Mouse (Mus musculus) stomach, postnatal 0 days (tissue): ENCODE results near the gene Vsig10. TPM values are rescaled to one million over a fixed set of nuclear protein-coding genes. Genes with fewer than 3 reads are reported as not detected.

Experiments used
- ATAC-seq: fragments of 200-750 bp; cut with Nextera tagmentation; 2 replicates; pipeline ENCODE4 v1.8.0; 2017; ENCODE audit not compliant: low FRiP score, low TSS enrichment
- DNase-seq: peaks from one replicate; pipeline ENCODE4 v3.0.0-alpha.2; 2016; ENCODE audit warnings: low spot score
- H3K27ac ChIP-seq: fragments of 300-500 bp; sonication (generic); replicated peaks from 2 replicates; pipeline ENCODE4 v1.5.1; 2014; ENCODE audit warnings: mild to moderate bottlenecking, control low read depth
- H3K27me3 ChIP-seq: fragments of 300-500 bp; sonication (generic); 2 replicates; pipeline ENCODE4 v1.6.1; 2014; ENCODE audit warnings: low read length; ENCODE audit not compliant: control insufficient read depth, insufficient read depth
- H3K36me3 ChIP-seq: fragments of 300-500 bp; sonication (generic); 2 replicates; pipeline ENCODE4 v1.6.1; 2014; ENCODE audit warnings: low read length, mixed read lengths; ENCODE audit not compliant: control insufficient read depth, insufficient read depth
- H3K4me1 ChIP-seq: fragments of 300-500 bp; sonication (generic); replicated peaks from 2 replicates; pipeline ENCODE4 v1.6.1; 2014; ENCODE audit warnings: antibody characterized with exemption; ENCODE audit not compliant: control insufficient read depth, insufficient read depth
- H3K4me2 ChIP-seq: fragments of 300-500 bp; sonication (generic); replicated peaks from 2 replicates; pipeline ENCODE4 v1.6.1; 2014; ENCODE audit warnings: low read depth, mild to moderate bottlenecking, control low read depth, moderate library complexity
- H3K4me3 ChIP-seq: fragments of 300-500 bp; sonication (generic); 2 replicates; pipeline ENCODE4 v1.5.1; 2014; ENCODE audit warnings: low read depth, low read length, control low read depth
- H3K9ac ChIP-seq: fragments of 300-500 bp; sonication (generic); 2 replicates; pipeline ENCODE4 v1.6.1; 2014; ENCODE audit warnings: mild to moderate bottlenecking, low read length, control low read depth, mixed read lengths
- H3K9me3 ChIP-seq: fragments of 300-500 bp; sonication (generic); 2 replicates; pipeline ENCODE4 v1.6.1; 2016; ENCODE audit warnings: low read length; ENCODE audit not compliant: control insufficient read depth
- CTCF ChIP-seq: IDR thresholded peaks from 2 replicates; pipeline ENCODE4 v1.5.1; 2016; ENCODE audit warnings: antibody characterized with exemption, low read depth, mild to moderate bottlenecking, moderate library complexity
- EP300 ChIP-seq: optimal IDR thresholded peaks from 2 replicates; pipeline ENCODE3; 2016; ENCODE audit warnings: antibody characterized with exemption
- WGBS: fragments of 180-500 bp; shearing (Covaris S2); extraction: QIAGEN DNeasy Blood & Tissue Kit; methylation state at CpG from one replicate; pipeline ENCODE4 v1.1.7; 2014; 5-methylcytosine and 5-hydroxymethylcytosine counted together
- polyA plus RNA-seq: library from polyadenylated mRNA; unstranded; fragments of >200 nt; fragmentation: Nextera tagmentation; extraction: Ambion mirVana; gene quantifications from 2 replicates; pipeline ENCODE4 v1.2.1, GENCODE M21; 2015

The Vsig10 gene
- polyA plus RNA-seq, 1 experiment from 2014 or later: 9.9 TPM

DNA sequence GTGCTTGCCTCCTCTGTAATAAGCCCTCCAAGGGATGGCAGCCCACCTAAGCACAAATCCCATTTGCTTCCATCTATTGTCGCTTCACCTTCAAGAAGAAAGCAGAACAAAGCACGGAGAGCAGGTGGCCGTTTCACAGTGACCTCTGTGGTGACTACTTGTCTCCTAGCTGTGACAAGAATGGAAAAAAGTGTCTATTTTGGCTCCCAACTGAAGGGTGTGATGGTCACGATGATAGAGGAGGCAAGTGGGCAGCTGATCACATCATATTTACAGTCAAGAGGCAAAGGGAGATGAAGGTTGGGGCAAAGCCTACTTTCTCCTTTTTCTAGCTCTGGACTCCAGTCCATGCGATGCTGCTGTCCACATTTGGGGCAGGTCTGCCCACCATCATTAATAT lies 77.0 kb downstream of the Vsig10 start:
- ATAC-seq (no peak), DNase-seq (no peak)
- H3K9me3 ChIP-seq: no peaks in the 10 kb centered on the region
- H3K4me1 ChIP-seq: no peaks in the 10 kb centered on the region
- no peak overlapping the region for H3K4me2 ChIP-seq
- no peak overlapping the region for H3K4me3 ChIP-seq
- H3K27me3 ChIP-seq: no peaks in the 10 kb centered on the region
- no peaks in the 10 kb centered on the region for H3K36me3 ChIP-seq
- no peak overlapping the region for H3K9ac ChIP-seq
- no peak for TF ChIP-seq EP300
- TF ChIP-seq CTCF: no peak
- 88% methylated on average over 5 of the region's 5 CpGs for WGBS
- no peak overlapping the region for H3K27ac ChIP-seq

DNA sequence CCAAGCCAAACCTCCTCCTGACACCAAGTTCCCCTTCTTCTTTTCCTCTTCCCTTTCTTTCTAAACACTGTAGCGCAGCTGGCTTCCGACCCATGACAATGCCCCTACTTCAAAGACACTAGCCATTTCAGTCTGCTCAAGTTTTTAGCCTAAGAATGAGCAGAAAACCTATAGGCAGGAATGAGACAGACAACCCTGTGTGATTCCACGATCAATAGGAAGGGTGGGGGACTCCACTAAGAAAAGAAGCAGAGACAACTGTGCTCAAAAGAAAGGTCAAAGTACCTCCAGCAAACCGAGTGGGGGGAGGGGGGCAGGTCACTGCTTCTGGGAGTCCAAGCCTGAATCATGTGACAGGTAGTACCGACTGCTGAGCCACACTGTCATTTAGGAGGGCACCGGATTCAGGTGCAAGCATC lies 77.7 kb downstream of the Vsig10 start:
- no peaks in the 10 kb centered on the region for H3K9me3 ChIP-seq
- H3K4me2 ChIP-seq: no peak overlapping the region
- no peak for ATAC-seq
- no peaks in the 10 kb centered on the region for H3K36me3 ChIP-seq
- no peaks in the 10 kb centered on the region for H3K4me1 ChIP-seq
- no peaks in the 10 kb centered on the region for H3K27me3 ChIP-seq
- no peak overlapping the region for H3K27ac ChIP-seq
- no peak for DNase-seq
- no peak for TF ChIP-seq EP300
- no peak for TF ChIP-seq CTCF
- 56% methylated on average over 6 of the region's 6 CpGs for WGBS
- no peak overlapping the region for H3K9ac ChIP-seq
- H3K4me3 ChIP-seq: no peak overlapping the region

DNA sequence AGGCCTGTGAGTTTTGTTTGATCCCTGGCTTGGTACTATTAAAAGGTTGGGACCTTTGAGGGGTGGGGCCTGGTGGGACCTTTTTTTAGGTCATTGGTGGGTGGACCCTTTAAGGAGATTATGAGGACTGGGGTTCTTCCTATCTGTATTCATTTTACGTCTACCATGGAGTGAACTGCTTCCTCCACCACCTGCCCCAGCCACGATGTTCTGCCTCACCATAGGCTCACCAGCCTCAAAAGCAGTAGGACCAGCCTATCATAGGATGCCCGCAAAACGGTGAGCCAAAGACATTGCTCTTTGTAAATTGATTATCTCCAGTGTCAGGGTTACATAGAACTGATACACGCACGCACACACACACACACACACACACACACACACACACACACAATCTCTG lies 78.5 kb downstream of the Vsig10 start:
- no peaks in the 10 kb centered on the region for H3K36me3 ChIP-seq
- DNase-seq (no peak), ATAC-seq (no peak)
- H3K27ac ChIP-seq: no peak overlapping the region
- WGBS: 69% methylated on average over 6 of the region's 6 CpGs
- TF ChIP-seq CTCF (no peak), EP300 (no peak)
- H3K4me1 ChIP-seq: no peaks in the 10 kb centered on the region
- H3K9me3 ChIP-seq: no peaks in the 10 kb centered on the region
- H3K4me3 ChIP-seq: no peak overlapping the region
- no peak overlapping the region for H3K4me2 ChIP-seq
- no peaks in the 10 kb centered on the region for H3K27me3 ChIP-seq
- no peak overlapping the region for H3K9ac ChIP-seq

DNA sequence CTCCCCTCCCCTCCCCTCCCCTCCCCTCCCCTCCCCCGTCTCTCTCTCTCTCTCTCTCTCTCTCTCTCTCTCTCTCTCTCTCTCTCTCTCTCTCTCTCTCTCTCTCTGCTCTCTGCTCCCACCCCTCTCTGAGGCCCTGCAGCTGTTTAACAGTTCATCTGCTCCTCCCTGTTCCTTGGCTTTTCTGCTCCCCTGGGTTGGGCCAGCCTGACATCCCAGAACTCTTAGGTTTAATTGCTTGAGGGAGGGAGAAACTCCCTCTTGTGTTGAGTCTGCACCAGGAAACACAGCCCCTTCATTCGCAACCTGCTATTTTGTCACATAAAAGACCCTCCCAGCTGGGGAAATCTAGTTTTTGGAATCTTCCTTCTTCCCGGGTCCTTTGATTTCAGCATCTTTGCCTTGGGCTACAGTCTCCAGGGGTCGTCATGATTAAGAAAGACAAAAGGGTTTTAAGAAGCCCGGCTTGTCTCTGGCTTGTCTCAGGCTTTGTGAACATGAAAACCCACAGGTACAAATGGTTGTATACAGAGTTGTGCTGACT lies 79.2 kb downstream of the Vsig10 start:
- 45% methylated on average over 4 of the region's 5 CpGs for WGBS
- Histone ChIP-seq H3K9ac (no peak overlapping the region; the same call in 1 of the 2 replicates), H3K27ac (no peak overlapping the region), H3K4me2 (no peak overlapping the region), H3K36me3 (no peaks in the 10 kb centered on the region), H3K4me1 (no peaks in the 10 kb centered on the region), H3K9me3 (no peaks in the 10 kb centered on the region), H3K27me3 (no peaks in the 10 kb centered on the region), H3K4me3 (no peak overlapping the region)
- TF ChIP-seq CTCF: peak; percentile 51
- no peak for TF ChIP-seq EP300
- no peak for DNase-seq
- peak; percentile 56; the same call in 1 of the 2 replicates for ATAC-seq

DNA sequence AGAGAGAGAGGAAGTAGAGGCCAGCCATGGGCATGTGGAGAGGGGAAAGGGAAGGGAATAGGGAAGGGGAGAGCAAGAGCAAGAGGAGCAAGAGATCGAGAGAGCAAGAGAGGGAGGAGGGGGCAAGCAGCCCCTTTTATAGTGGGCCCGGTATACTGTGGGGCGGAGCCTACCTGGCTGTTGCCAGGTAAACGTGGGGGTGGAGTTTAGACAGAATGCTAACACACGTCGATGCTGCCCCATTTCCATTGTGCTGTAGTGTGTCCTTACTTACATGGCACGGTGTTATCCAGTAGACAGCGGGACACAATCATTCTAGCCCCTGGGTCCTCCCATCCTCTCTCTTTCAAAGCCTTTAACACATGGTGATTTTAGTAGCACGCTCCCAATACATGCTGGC lies 80.4 kb downstream of the Vsig10 start:
- H3K9me3 ChIP-seq: no peaks in the 10 kb centered on the region
- ATAC-seq: no peak
- WGBS: 70% methylated on average over 9 of the region's 9 CpGs

DNA sequence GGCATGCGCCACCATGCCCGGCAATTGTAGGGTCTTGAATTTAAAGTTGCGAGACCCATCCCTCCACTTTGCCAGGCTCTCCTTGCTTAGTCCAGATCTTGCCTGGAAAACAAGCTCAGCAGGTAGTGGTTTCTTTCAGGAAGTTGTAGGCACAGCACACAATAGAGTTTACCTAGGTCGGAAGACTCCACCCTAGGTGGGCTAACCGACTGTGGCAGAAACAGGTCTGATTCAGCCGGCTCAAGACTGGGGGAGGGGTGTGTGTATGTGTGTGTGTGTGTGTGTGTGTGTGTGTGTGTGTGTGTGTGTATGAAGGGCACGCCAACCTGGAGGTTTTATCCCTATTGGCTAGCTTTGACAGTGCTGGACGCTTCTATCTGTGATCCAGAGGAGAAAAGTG lies 84.7 kb downstream of the Vsig10 start:
- peak; percentile 49; the same call in 1 of the 2 replicates for ATAC-seq
- 69% methylated on average over 8 of the region's 8 CpGs for WGBS
- no peak overlapping the region for H3K4me3 ChIP-seq

More for the DNA sequence above, 80.4 kb downstream of the Vsig10 start:
- Histone ChIP-seq H3K27ac (no peak overlapping the region), H3K4me1 (no peaks in the 10 kb centered on the region), H3K9ac (no peak overlapping the region), H3K36me3 (no peaks in the 10 kb centered on the region), H3K4me3 (no peak overlapping the region), H3K4me2 (no peak overlapping the region), H3K27me3 (no peaks in the 10 kb centered on the region)
- DNase-seq: no peak
- no peak for TF ChIP-seq CTCF
- TF ChIP-seq EP300: no peak

More for the DNA sequence above, 84.7 kb downstream of the Vsig10 start:
- H3K27me3 ChIP-seq: no peaks in the 10 kb centered on the region
- DNase-seq: peak; percentile 26
- H3K4me2 ChIP-seq: no peak overlapping the region
- no peak overlapping the region for H3K9ac ChIP-seq
- H3K27ac ChIP-seq: no peak overlapping the region
- H3K4me1 ChIP-seq: no peaks in the 10 kb centered on the region
- H3K9me3 ChIP-seq: no peaks in the 10 kb centered on the region
- no peaks in the 10 kb centered on the region for H3K36me3 ChIP-seq
- TF ChIP-seq CTCF: no peak
- TF ChIP-seq EP300: no peak

Other genes with a start within 250 kb of the Vsig10 start
- 42.2 and 46.9 TPM in 2 replicates for gene Suds3, start 203.0 kb upstream of the Vsig10 start, polyA plus RNA-seq
- gene Taok3, start 199.0 kb upstream of the Vsig10 start, polyA plus RNA-seq: 23.1 and 24.2 TPM in 2 replicates
- 394 and 400 TPM in 2 replicates for gene Pebp1, start 31.5 kb upstream of the Vsig10 start, polyA plus RNA-seq
- gene Wsb2, start 38.2 kb downstream of the Vsig10 start, polyA plus RNA-seq: 50.0 and 50.3 TPM in 2 replicates
- 26.4 and 28.8 TPM in 2 replicates for gene Rfc5, start 70.0 kb downstream of the Vsig10 start, polyA plus RNA-seq
- gene Ksr2, start 94.9 kb downstream of the Vsig10 start, polyA plus RNA-seq: 0.16 and 0.24 TPM in 2 replicates